Mouse (Mus musculus) lung, postnatal 25 days (tissue): ENCODE measurements around the gene Gm11011.

ENCODE experiments used
- DNase-seq: peaks from one replicate; pipeline ENCODE4 v3.0.0; 2022; ENCODE audit warnings: low spot score

Gm11011 gene

GRCm38 (mm10) chr2:169589697-169590096 lies 2.2 kb upstream of the Gm11011 start:
- no peak for DNase-seq

DNA sequence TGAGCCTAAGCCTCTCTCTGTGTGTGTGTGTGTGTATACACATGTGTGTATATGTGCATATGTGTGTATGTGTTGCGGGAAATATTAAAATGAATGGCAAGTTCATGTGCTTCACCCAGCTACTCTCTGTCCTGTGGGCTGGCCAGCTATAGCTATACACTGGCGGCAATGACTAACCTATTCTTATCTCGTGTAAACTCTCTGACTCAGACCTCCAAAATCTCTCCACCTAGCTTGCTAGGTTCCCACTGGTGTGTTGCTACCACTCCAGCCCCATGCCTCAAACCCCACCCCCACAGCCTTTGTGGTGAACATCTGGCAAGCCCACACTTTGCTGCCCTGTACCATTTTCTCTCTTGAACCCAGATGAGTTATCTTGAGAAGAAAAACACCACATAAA lies 857 bp downstream of the Gm11011 start:
- no peak for DNase-seq

- DNase-seq = no peak
Measured at GRCm38 (mm10) chr2:169585631-169586285, 1.8 kb downstream of the Gm11011 start.

DNA sequence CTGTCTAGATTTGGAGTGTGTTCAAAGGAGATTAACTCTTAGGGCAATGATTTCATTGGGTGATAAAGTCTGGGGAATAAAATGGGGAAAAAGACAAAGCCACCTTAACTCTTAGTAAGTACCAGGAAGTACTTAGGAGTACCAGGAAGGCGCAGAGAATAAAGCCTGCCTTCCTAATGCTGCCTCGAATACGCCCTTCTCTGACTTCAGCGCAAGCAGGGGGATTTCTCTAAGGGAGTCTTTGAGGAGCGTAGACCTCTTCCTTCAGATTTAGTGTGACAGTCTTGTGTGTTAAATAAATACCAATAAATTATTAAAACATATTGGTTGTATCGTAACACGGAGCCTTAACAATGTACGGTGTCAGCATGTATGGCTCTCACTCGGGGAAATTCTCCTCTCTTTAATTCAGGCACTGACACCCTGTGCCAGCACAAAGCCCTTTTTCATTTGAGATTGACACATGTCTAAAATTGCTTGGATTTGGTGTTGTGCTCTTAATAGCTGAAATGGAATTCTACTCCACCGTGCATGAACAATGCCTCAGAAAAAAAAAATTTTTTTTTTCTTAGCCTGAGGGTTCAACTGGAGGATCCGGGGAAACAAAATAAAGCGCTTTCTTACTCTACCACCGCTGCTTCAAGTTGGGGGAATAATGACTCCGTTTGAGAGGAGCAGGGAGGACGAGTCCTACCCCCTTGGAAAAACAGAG lies 2.6 kb downstream of the Gm11011 start:
- DNase-seq = no peak

GRCm38 (mm10) chr2:169583476-169583875 lies 4.1 kb downstream of the Gm11011 start:
- no peak for DNase-seq

GRCm38 (mm10) chr2:169577508-169578196 lies 9.9 kb downstream of the Gm11011 start:
- no peak for DNase-seq

DNA sequence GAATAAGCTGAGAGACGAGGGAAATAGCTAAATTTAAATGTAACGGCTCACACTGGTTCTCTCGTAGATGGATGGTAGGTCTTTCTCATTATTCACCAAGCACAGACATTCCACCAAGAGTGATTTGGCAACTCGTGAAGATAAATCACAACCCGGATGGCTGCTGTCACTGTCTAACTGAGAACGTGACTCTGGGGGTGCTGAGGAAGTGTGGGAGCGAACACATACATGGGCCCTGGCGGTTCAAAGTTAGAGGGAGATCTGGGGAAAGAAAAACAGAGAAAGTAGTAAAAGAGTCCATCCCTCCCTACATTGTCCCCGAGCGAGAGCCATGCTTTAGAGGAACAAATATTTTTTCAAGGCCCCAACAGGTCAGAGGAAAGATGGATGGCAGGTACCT lies 17.5 kb downstream of the Gm11011 start:
- DNase-seq = no peak

DNA sequence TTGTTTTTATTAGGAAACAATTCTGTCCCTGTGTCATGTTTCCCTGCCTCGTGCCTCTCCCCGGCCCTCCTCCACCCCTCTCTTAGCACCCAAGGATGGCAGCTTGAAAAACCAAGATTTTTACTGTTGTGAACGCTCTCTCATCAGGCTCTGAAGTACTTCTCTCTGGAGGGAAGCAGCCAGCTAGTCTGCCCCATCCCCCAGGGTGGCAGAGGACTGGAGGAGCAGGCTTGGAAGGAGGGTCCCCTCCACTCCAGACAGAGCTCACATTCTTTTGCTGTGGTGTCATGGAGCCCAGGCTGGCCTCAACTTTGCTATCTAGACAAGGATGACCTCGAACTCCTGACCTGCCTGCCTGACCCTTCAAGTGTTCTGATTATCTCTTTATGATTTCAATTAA lies 21.4 kb downstream of the Gm11011 start:
- no peak for DNase-seq

- no peak for DNase-seq
Measured at GRCm38 (mm10) chr2:169565751-169566150, 21.8 kb downstream of the Gm11011 start.

DNA sequence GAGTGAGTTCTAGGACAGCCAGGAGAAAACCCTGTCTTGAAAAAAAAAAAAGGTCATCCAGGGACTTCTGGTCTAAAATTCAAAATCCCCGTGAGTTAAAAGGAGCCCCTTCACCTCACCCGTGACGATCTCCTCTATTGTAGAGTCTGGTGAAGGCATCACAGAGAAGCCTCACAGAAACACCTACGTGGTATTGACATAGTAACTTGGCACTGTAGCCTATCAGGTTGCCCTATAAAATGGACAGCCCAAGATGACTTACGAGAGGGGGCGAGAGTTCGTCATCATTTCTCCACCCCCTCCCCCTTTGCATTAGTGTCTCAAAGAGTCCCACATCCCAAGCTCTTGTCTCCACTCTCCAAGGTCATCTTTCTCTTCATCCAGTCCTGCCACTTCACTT lies 41.9 kb downstream of the Gm11011 start:
- DNase-seq = no peak

GRCm38 (mm10) chr2:169538906-169539305 lies 48.6 kb downstream of the Gm11011 start:
- DNase-seq = no peak
